Mouse (Mus musculus) heart, adult 18-20 months (tissue): ENCODE measurements at regions not wholly inside any gene's neighbourhood (a gene's known extent, or its start where the extent isn't known, plus 50 kb on each side); places are given as distances from the start of the nearest gene placed in this dataset.

Source experiments
- DNase-seq, 2 experiments: peaks; one replicate each; pipeline ENCODE4 v3.0.0; 2021 to 2022; ENCODE audit warnings: mixed read lengths in 1 of 2

DNA sequence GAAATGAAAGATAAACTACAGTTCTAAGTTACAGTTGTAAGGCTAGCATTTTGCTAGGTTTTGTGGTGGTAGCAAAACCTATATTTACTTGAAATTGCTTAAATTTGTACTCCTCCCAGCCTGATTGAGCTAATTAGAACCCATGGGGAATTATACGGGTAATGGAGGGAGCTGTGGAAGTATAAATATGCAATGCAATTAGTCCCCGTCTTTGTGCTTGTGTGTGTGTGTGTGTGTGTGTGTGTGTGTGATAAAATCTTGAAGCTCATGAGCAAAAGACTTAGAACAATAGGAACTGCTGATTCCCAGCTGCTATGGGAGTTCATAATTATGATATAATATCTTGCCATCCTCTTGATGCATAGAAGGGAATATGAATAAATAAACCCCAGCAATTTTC, 321.7 kb upstream of the Thsd7b start:
- DNase-seq: no peak

- no peak for DNase-seq
Measured at GRCm38 (mm10) chr1:128950512-128950911, 322.6 kb upstream of the Thsd7b start.

DNA sequence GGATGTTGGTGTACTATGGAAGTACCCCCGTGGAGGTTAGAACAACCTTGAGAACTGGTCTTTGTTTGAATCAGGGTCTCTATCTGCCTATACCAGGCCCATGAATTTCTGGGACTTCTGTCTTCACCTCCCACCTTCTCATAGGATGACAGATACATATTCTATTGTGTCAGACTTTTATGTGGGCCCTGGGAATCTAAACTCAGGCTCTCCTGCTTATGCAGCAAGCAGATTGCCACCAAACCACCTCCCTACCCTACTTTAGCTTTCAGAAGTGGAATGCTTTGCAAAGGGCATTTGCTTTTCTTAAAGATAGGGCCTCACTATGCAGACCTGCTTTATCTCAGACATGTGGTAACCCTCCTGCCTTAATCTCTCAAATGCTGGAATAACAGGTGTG, 322.7 kb upstream of the Cxcr4 start:
- DNase-seq: no peak

DNA sequence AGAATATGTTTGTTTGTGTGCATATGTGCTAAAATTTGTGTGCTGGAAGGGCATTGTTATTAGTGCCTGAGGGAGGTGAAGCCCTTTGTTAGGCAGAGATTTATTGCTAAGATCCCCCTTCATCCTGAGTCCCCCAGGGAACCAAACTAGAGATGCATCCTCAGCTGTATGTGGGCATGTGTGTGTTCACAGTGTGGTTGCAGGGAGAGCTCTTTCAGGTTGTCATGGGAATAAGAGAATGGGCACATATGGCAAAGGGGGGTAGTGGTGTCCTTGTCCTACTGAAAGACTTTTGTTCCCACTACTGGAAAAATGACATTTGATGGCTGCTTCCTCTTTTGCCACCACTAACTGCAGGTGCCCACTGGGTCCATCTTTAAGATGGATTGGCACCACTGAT, 320.4 kb upstream of the Cxcr4 start:
- no peak for DNase-seq

GRCm38 (mm10) chr1:128907566-128907965, 315.5 kb upstream of the Cxcr4 start:
- DNase-seq: peak; percentile 20 to 24

- no peak for DNase-seq
Measured at GRCm38 (mm10) chr1:128898025-128898424, 305.9 kb upstream of the Cxcr4 start.

GRCm38 (mm10) chr1:128894546-128894945, 302.5 kb upstream of the Cxcr4 start:
- peak in 1 of 2 experiments; percentile 4 for DNase-seq

GRCm38 (mm10) chr1:128878291-128878690, 286.2 kb upstream of the Cxcr4 start:
- no peak for DNase-seq

DNA sequence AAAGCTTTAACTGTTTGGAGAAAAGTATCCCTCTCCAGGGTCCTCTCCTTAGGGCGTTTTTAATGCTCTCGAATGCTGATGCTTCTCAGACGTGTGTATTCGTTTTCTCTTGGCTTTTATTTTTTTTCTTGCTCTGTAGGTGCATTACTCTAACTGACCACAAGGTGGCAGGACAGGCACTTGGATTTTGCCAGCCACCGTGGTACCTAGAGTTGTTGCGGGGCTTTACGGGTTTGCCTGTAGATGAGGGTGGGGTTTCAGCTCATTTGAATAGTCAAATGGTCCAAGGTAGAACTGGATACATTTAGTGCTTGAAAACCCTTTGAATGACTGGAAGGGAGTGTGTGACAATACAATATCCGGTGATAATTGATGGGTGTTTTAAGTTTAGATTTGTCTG, 283.2 kb upstream of the Cxcr4 start:
- peak in 1 of 2 experiments; percentile 47 for DNase-seq

- no peak for DNase-seq
Measured at GRCm38 (mm10) chr1:128874190-128874589, 282.1 kb upstream of the Cxcr4 start.

DNA sequence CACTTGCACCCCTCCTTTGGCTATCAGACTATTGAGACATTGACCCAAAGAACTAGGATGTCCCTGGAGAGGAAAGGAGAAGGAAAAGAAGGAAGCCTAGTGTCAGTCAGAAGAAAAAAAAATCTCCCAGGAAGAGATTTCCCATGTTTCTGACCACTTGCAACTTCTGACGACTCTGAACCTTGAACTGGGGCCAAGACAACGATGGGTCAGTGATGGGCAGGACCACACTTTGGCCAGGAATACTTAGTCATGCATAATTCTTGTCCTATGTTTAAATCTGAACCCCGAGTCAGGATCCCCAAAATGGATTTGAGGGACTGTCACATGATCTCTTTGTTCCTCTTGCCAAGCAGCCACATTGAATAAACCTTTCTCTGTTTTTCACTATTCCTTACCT, 276.7 kb upstream of the Cxcr4 start:
- DNase-seq: no peak

DNA sequence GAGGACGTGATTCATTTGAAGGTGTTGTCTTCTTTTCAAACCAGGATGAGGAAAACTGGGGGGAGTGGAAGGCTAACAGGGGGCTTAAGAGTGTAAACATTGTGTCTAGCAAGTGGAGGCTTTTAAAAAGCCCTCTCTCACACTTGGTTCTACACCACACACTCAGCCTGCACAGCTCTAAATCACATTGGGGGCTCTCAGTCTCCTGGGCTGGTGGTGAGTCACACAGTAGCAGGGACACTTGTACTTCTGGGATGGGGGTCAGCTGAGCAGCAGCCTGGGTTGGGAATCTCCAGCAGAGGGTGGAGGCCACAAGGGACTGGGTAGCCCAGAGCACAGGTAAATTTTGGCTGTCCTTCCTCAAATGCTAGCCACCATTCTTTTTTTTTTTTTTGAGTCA, 268.4 kb upstream of the Cxcr4 start:
- DNase-seq: no peak

DNA sequence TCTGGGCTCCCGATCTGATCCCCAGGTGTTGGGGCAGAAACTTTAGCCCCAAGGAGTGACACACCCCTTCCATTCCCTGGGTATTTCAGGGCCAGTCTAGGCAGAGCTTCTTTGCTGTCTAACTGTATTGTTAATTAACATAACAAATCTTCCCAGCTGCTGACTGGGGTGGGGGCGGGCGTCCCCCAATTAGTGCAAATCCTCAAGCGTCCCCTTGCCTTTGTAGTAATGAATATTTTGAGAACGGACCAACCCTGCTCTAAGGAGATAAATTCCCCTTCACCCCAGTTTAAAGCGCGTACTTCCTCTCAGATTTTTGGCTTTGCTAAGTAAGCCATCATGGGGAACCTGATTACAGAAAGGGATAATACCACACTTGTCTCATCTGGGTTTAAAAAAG, 268.0 kb upstream of the Cxcr4 start:
- no peak for DNase-seq

GRCm38 (mm10) chr1:128858661-128859060, 266.6 kb upstream of the Cxcr4 start:
- no peak for DNase-seq

DNA sequence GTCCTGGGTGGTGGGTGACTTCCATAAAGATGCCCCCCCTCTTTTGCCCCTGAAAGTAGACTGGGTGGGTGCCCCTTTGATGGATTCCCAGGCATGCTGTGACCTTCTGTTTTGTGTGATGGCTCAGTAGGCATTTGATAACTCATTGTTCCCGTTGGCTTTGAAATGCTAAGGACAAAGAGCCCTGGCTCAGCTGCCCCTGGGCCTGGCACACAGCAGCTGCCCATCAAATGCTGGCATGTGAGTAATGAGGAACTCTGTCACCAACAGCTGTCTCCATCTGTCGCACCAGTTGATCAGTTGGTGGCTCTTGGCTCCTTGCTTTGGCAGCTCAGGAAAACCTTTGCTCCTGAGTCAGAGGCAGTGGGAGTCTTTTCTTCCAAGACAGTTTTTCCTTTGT, 264.8 kb upstream of the Cxcr4 start:
- peak in 1 of 2 experiments; percentile 4 for DNase-seq

DNA sequence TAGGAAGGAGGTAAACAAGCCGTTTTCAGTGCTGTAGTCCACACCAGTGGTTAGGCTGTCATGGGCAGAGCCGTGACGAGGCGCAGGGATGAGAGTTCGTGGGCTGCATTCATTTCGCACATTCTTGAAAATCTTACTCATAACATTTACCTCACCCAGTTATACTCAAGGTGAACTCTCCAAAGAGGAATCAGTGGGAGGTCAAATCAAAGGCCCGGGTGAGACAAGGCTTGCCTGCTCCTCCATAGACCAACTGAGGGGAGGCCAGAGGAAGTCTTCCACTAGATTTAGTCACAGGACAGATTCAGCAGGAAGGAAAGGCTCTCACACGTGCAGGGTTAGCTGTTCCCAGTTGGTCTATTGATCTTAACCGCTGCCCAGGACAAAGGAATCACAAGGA, 262.6 kb upstream of the Cxcr4 start:
- DNase-seq: no peak

GRCm38 (mm10) chr1:128853286-128853685, 261.2 kb upstream of the Cxcr4 start:
- DNase-seq: no peak

DNA sequence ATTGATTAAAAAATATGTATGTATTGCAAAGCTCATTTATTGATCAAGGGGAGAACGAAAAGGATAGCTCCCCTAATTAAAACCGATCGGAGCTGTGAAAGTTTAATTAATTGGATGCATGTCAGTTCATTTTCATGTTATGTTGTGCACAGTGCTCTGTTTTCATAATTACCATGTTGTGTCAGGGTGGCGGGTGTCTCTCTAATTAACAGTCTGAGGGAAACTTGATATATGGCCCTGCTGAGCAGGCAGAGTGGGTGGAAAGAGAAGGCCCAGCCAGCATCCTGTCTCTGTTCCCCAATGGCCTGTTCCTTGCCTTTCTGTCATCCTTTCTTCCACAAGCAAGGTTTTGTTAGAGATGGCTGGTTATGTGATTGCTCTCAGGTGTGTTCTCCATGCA, 245.3 kb upstream of the Cxcr4 start:
- DNase-seq: no peak

DNA sequence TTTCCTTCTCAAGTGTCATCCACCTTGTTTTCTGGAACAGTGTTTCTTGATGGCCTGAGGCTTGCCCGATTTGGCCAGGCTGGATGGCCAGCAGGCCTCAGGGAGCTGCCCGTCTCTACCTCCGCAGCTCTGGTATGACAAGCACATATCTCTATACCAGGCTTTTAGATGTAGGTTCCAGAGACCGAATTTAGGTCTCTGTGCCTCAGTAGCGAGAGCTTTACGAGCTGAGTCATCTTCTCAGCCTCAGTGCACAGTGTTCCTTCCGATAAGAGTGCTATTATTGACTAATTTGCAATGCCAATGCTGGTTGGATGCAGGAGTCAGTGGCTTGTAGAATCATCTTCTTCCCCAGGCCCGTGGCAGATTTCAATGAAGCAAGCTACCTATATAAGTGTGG, 243.4 kb upstream of the Cxcr4 start:
- DNase-seq: no peak

DNA sequence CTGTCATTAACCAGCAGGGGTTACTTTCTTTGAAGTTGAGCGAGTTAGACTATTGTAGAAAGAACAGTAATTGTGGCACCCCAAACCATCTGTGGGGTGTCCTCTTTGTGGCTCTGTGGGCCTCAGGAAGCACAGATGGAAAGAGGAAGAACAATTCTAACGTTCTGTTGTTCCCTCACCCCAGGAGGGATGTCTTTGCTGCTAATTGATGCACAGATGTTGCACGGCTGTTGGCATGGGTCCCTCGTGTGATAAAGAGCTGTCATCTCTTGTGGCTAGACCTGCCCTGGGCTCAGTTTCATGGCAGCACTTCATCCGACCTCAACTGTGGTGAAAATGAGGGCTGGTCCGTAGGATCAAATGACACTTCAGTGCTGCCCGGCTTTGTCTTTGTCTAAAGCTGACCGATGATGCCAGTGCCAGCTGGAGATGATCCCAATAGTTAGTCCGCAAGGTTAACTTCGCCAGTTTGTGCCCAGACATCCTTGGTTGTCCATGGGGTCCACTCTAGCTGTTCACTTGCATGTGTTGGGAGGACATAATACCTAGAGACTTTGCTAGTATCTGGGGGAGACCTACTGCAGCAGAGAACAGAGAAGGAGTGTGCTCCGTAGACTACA, 241.1 kb upstream of the Cxcr4 start:
- no peak for DNase-seq

DNA sequence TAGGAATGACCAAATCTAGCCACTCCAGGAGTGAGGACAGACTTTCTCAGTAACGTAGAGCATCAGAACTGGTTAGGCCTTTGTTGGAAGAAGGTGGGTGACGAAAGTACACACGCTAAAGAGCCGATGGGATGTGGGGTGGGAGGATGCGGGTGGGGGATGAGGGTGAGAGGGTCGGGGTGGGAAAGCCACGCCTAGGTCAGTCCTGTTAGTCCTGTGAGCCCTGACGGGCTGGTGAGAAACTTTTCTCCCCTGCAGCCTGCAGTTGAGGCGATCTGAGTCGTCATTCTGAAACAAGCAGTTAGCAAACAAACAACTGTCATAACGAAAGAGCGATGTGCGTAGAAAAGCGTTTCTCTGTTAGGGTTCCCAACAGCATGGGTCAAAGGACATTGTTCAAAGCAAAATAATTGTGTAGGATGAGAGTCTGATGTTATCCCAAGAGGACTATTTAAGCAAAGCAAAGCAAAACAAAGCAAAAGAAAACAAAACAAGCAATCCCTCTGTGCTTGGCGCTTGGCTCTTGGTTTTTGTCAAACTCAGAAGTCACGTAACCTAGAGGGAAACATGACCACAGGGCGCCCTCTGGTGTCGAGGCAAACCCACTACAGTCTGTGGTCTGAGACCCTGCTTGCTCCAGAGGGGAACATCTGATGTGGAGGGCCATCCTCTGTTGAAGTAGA, 240.2 kb upstream of the Cxcr4 start:
- peak; percentile 71 to 91 for DNase-seq

DNA sequence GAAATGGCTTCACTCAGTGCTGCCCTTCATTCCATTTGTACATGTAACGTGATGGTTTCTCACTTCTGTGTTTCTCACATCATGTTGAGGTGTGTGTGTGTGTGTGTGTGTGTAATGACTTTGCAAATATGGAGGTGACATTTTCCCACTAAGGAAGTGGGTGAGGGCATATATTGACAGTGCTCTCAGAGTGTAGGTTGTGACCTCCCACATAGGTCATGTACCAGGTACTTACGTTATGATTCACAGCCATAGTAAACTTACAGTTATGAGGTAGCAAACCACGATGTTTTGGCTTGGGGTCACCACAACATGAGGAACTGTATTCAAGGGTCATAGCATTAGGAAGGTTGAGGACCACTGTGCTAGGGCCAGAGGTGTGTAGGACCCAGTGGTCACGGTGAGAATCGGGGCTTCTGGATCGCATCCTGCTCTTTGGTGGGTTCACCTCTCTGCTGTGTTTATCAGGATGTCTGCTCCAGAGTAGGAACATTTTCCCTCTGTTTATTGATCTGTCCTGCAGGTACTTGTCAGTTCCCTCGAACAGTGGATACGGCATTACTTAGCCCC, 238.7 kb upstream of the Cxcr4 start:
- no peak for DNase-seq

- DNase-seq: peak in 1 of 2 experiments; percentile 14
Measured at GRCm38 (mm10) chr1:128829536-128829935, 237.4 kb upstream of the Cxcr4 start.

DNA sequence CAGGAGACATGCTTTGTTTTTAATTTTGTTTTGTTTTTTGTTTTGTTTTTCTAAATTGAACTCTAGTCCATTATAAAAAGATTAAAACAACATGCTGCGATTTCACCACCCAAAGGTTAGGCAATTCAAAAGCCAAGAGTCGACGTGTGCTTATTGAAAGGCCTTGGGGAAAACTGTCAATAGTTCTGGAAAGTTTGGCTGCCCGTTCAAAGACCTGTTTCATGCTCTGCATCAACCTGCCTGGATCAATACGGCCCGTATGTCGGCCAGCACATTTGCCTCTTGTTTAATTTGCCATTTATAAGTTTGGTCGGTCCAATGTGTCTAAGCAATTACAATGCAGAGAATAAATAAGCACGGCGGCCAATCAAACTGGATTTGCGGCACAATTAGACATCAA, 234.3 kb upstream of the Cxcr4 start:
- no peak for DNase-seq
